8 mouse cellular contexts compared by ENCODE assay signal in genomic region chr9:95510693-95511404, GRCm38 (mm10). TPM values are rescaled to one million over a fixed set of nuclear protein-coding genes. Genes with fewer than 3 reads are reported as not detected.
DNase-seq lines count a peak whose midpoint lies in the region; ATAC-seq and TF ChIP-seq lines count a peak whose summit lies in the region.

No protein-coding gene starts in this region.

- intact Hi-C loops in gastrocnemius, adult 2 months (cut with DNase I), result no loop called here

- H3K27me3 ChIP-seq in hindbrain, embryonic 16.5 days (replicated peaks; ENCODE audit: control insufficient read depth, insufficient read depth, low read length), result no peaks in the 10 kb centered on the region
- H3K27me3 ChIP-seq in midbrain, embryonic 15.5 days (replicated peaks), result no peaks in the 10 kb centered on the region

- peak overlapping the region; percentile 97 for H3K27ac ChIP-seq in gastrocnemius, adult 2 months
- peak overlapping the region; percentile 87 for H3K27ac ChIP-seq in hindbrain, embryonic 16.5 days (ENCODE audit: low read depth, low read length)
- peak overlapping the region; percentile 93; the same call in 1 of the 2 replicates for H3K27ac ChIP-seq in midbrain, embryonic 15.5 days

- H3K9ac ChIP-seq in hindbrain, embryonic 16.5 days (ENCODE audit: low read depth, low read length), result peak overlapping the region; percentile 92
- peak overlapping the region; percentile 85 for H3K9ac ChIP-seq in midbrain, embryonic 15.5 days

- no peak for DNase-seq in gastrocnemius, adult 2 months
- no peak for DNase-seq in gastrocnemius, adult 18-20 months (ENCODE audit: low spot score)
- DNase-seq in A20 (ENCODE audit: low read depth, low spot score), result peak; percentile 29
- DNase-seq in c-Kit-positive CD71-positive TER-119-negative erythroid progenitor cells, embryonic 14.5 days (ENCODE audit: low read depth), result peak; percentile 35

- WGBS in hindbrain, embryonic 16.5 days, result 12% methylated on average over 21 of the region's 21 CpGs
- WGBS in midbrain, embryonic 15.5 days, result 8% methylated on average over 21 of the region's 21 CpGs

- H3K4me2 ChIP-seq in hindbrain, embryonic 16.5 days (ENCODE audit: low read length), result peak overlapping the region; percentile 98
- peak overlapping the region; percentile 93 for H3K4me2 ChIP-seq in midbrain, embryonic 15.5 days

- H3K9me3 ChIP-seq in hindbrain, embryonic 16.5 days (ENCODE audit: control insufficient read depth, low read length), result no peaks in the 10 kb centered on the region
- H3K9me3 ChIP-seq in midbrain, embryonic 15.5 days, result no peaks in the 10 kb centered on the region

- peaks cover 11% of the 10 kb centered on the region for H3K4me1 ChIP-seq in hindbrain, embryonic 16.5 days (ENCODE audit: control insufficient read depth, insufficient read depth, low read depth, low read length)
- H3K4me1 ChIP-seq in midbrain, embryonic 15.5 days, result peaks cover 24% of the 10 kb centered on the region

- no peaks in the 10 kb centered on the region for H3K36me3 ChIP-seq in hindbrain, embryonic 16.5 days (ENCODE audit: control insufficient read depth, insufficient read depth, low read length)
- no peaks in the 10 kb centered on the region for H3K36me3 ChIP-seq in midbrain, embryonic 15.5 days (replicated peaks)

- TF ChIP-seq CTCF in gastrocnemius, adult 2 months (IDR thresholded peaks at IDR 0.05), result no peak

- ATAC-seq in hindbrain, embryonic 16.5 days, result peak; percentile 13; the same call in 1 of the 2 replicates
- ATAC-seq in midbrain, embryonic 15.5 days (replicated peaks), result peak; percentile 18
- no peak for ATAC-seq in inflammation-experienced regulatory T-cells, adult 6 months
- no peak for ATAC-seq in CD4-positive, CD25-positive, alpha-beta regulatory T cell, adult 4 months

- H3K4me3 ChIP-seq in gastrocnemius, adult 2 months, result peak overlapping the region; percentile 93
- H3K4me3 ChIP-seq in hindbrain, embryonic 16.5 days (ENCODE audit: low read length), result peak overlapping the region; percentile 87
- peak overlapping the region; percentile 81 for H3K4me3 ChIP-seq in midbrain, embryonic 15.5 days

RNA-seq across cellular contexts. Expression of gene U2surp, which starts 0.9 kb away (rescaled TPM):
- 10 to 100 TPM; 25.0 to 32.5 TPM for total RNA-seq in gastrocnemius, adult 2 months (2021)
- 10 to 100 TPM; 25.1 to 29.3 TPM for total RNA-seq in gastrocnemius, adult 18-20 months (2021)
- polyA plus RNA-seq in hindbrain, embryonic 16.5 days (2015; fragmentation: Nextera tagmentation; extraction: Ambion mirVana), result 107 and 108 TPM in 2 replicates
- polyA plus RNA-seq in midbrain, embryonic 15.5 days (2015; fragmentation: Nextera tagmentation; extraction: Ambion mirVana), result 115 and 129 TPM in 2 replicates
- polyA plus RNA-seq in inflammation-experienced regulatory T-cells, adult 6 months (2017; shearing (Covaris generic)), result 100 to 1,000 TPM; 196 to 252 (median 205) TPM
- 100 to 1,000 TPM; 182 to 241 TPM for polyA plus RNA-seq in CD4-positive, CD25-positive, alpha-beta regulatory T cell, adult 4 months (2017; shearing (Covaris generic))

RNA-seq across cellular contexts. Expression of gene Paqr9, which starts 48.6 kb away (rescaled TPM):
- 1 to 10 TPM; 1.9 to 5.0 TPM for total RNA-seq in gastrocnemius, adult 2 months (2021)
- 1 to 10 TPM; 2.0 to 3.2 TPM for total RNA-seq in gastrocnemius, adult 18-20 months (2021)
- polyA plus RNA-seq in hindbrain, embryonic 16.5 days (2015; fragmentation: Nextera tagmentation; extraction: Ambion mirVana), result 5.0 and 6.1 TPM in 2 replicates
- polyA plus RNA-seq in midbrain, embryonic 15.5 days (2015; fragmentation: Nextera tagmentation; extraction: Ambion mirVana), result 5.1 and 5.3 TPM in 2 replicates
- polyA plus RNA-seq in inflammation-experienced regulatory T-cells, adult 6 months (2017; shearing (Covaris generic)), result not detected
- under 1 TPM in 1 of 2 experiments, not detected in 1; 0.05 TPM for polyA plus RNA-seq in CD4-positive, CD25-positive, alpha-beta regulatory T cell, adult 4 months (2017; shearing (Covaris generic))

Comparison
In these comparisons a context has a peak if more than half of its experiments do, and no peak if none do; other contexts are left out.
1. DNase-seq: peak in A20 (single experiment) and c-Kit-positive CD71-positive TER-119-negative erythroid progenitor cells, embryonic 14.5 days (single experiment); none in gastrocnemius, adult 2 months (single experiment) and gastrocnemius, adult 18-20 months (single experiment).
2. ATAC-seq: peak in hindbrain, embryonic 16.5 days (single experiment) and midbrain, embryonic 15.5 days (single experiment); none in inflammation-experienced regulatory T-cells, adult 6 months (single experiment) and CD4-positive, CD25-positive, alpha-beta regulatory T cell, adult 4 months (single experiment).
3. Peak in every context shown above with its lines, with median percentiles within 50 percentile points of each other: H3K27ac ChIP-seq and H3K4me3 ChIP-seq.